Mouse (Mus musculus): ENCODE data around the gene Lysmd4.

The Lysmd4 gene

GRCm38 (mm10) chr7:67222220-67222862 is at the start of gene Lysmd4:
Lysmd4 (plus strand) TSS chr7:67222544.
- Histone ChIP-seq H3K36me3 (ENCODE audit: insufficient read depth, low read length) (peaks cover 19% of the 10 kb centered on the region), H3K4me1 (replicated peaks; ENCODE audit: low read depth, low read length) (peaks cover 15% of the 10 kb centered on the region), H3K4me3 (replicated peaks; ENCODE audit: low read length) (peak within 1 kb of the TSS; percentile 87), H3K27me3 (ENCODE audit: insufficient read depth, low read length) (no peaks in the 10 kb centered on the region), H3K9me3 (ENCODE audit: low read length) (peaks cover under 1% of the 10 kb centered on the region)
- TF ChIP-seq POU5F1 (IDR thresholded peaks at IDR 0.05; ENCODE audit: borderline replicate concordance, low read length): no peak
- no peak for TF ChIP-seq CTCF (conservative IDR thresholded peaks at IDR 0.05; ENCODE audit: low read length)
- no peak for TF ChIP-seq NANOG (IDR thresholded peaks at IDR 0.05; ENCODE audit: borderline replicate concordance, low read length)

- no peaks in the 10 kb centered on the region for H3K4me1 ChIP-seq (replicated peaks; ENCODE audit: low read depth, low read length)
- H3K9me3 ChIP-seq (ENCODE audit: low read length): 0 out of 2 replicates have a peak, but pooled peaks cover 4% of the 10 kb centered on the region
- H3K4me3 ChIP-seq (replicated peaks; ENCODE audit: low read length): no peak overlapping the region
- no peaks in the 10 kb centered on the region for H3K36me3 ChIP-seq (ENCODE audit: insufficient read depth, low read length)
- no peaks in the 10 kb centered on the region for H3K27me3 ChIP-seq (ENCODE audit: insufficient read depth, low read length)
- TF ChIP-seq POU5F1 (IDR thresholded peaks at IDR 0.05; ENCODE audit: borderline replicate concordance, low read length) (no peak), NANOG (IDR thresholded peaks at IDR 0.05; ENCODE audit: borderline replicate concordance, low read length) (no peak), CTCF (conservative IDR thresholded peaks at IDR 0.05; ENCODE audit: low read length) (no peak)
These were observed 48.7 kb upstream of the Lysmd4 start for GRCm38 (mm10) chr7:67173522-67174195.

- TF ChIP-seq CTCF (conservative IDR thresholded peaks at IDR 0.05; ENCODE audit: low read length) (no peak), NANOG (IDR thresholded peaks at IDR 0.05; ENCODE audit: borderline replicate concordance, low read length) (no peak), POU5F1 (IDR thresholded peaks at IDR 0.05; ENCODE audit: borderline replicate concordance, low read length) (no peak; the same call in 1 of the 2 replicates)
- peaks cover 4% of the 10 kb centered on the region; the same call in 1 of the 2 replicates for H3K27me3 ChIP-seq (ENCODE audit: insufficient read depth, low read length)
- H3K36me3 ChIP-seq (ENCODE audit: insufficient read depth, low read length): no peaks in the 10 kb centered on the region
- H3K4me3 ChIP-seq (replicated peaks; ENCODE audit: low read length): no peak overlapping the region
- H3K4me1 ChIP-seq (replicated peaks; ENCODE audit: low read depth, low read length): peaks cover 14% of the 10 kb centered on the region
- H3K9me3 ChIP-seq (ENCODE audit: low read length): no peaks in the 10 kb centered on the region
These were observed 38.6 kb upstream of the Lysmd4 start for GRCm38 (mm10) chr7:67183786-67184185.

- TF ChIP-seq CTCF (conservative IDR thresholded peaks at IDR 0.05; ENCODE audit: low read length): peak; percentile 57
- TF ChIP-seq NANOG (IDR thresholded peaks at IDR 0.05; ENCODE audit: borderline replicate concordance, low read length): no peak
- Histone ChIP-seq H3K27me3 (ENCODE audit: insufficient read depth, low read length) (peaks cover 3% of the 10 kb centered on the region; the same call in 1 of the 2 replicates), H3K36me3 (ENCODE audit: insufficient read depth, low read length) (no peaks in the 10 kb centered on the region), H3K4me3 (replicated peaks; ENCODE audit: low read length) (no peak overlapping the region), H3K4me1 (replicated peaks; ENCODE audit: low read depth, low read length) (no peaks in the 10 kb centered on the region), H3K9me3 (ENCODE audit: low read length) (no peaks in the 10 kb centered on the region)
These were observed 22.9 kb upstream of the Lysmd4 start for GRCm38 (mm10) chr7:67199412-67199811.

- TF ChIP-seq CTCF (conservative IDR thresholded peaks at IDR 0.05; ENCODE audit: low read length) (no peak), NANOG (IDR thresholded peaks at IDR 0.05; ENCODE audit: borderline replicate concordance, low read length) (no peak), POU5F1 (IDR thresholded peaks at IDR 0.05; ENCODE audit: borderline replicate concordance, low read length) (no peak)
- peaks cover 4% of the 10 kb centered on the region; the same call in 1 of the 2 replicates for H3K4me1 ChIP-seq (replicated peaks; ENCODE audit: low read depth, low read length)
- H3K36me3 ChIP-seq (ENCODE audit: insufficient read depth, low read length): no peaks in the 10 kb centered on the region
- H3K9me3 ChIP-seq (ENCODE audit: low read length): peaks cover 2% of the 10 kb centered on the region; the same call in 1 of the 2 replicates
- no peak overlapping the region for H3K4me3 ChIP-seq (replicated peaks; ENCODE audit: low read length)
- H3K27me3 ChIP-seq (ENCODE audit: insufficient read depth, low read length): no peaks in the 10 kb centered on the region
These were observed 18.7 kb upstream of the Lysmd4 start for GRCm38 (mm10) chr7:67203625-67204024.

- Histone ChIP-seq H3K36me3 (ENCODE audit: insufficient read depth, low read length) (no peaks in the 10 kb centered on the region), H3K4me3 (replicated peaks; ENCODE audit: low read length) (no peak overlapping the region), H3K27me3 (ENCODE audit: insufficient read depth, low read length) (no peaks in the 10 kb centered on the region), H3K4me1 (replicated peaks; ENCODE audit: low read depth, low read length) (peaks cover 4% of the 10 kb centered on the region; the same call in 1 of the 2 replicates), H3K9me3 (ENCODE audit: low read length) (peaks cover 2% of the 10 kb centered on the region; the same call in 1 of the 2 replicates)
- no peak for TF ChIP-seq NANOG (IDR thresholded peaks at IDR 0.05; ENCODE audit: borderline replicate concordance, low read length)
These were observed 16.5 kb upstream of the Lysmd4 start for GRCm38 (mm10) chr7:67205734-67206425.

- Histone ChIP-seq H3K9me3 (ENCODE audit: low read length) (peaks cover 2% of the 10 kb centered on the region; the same call in 1 of the 2 replicates), H3K4me1 (replicated peaks; ENCODE audit: low read depth, low read length) (peaks cover 4% of the 10 kb centered on the region; the same call in 1 of the 2 replicates), H3K27me3 (ENCODE audit: insufficient read depth, low read length) (no peaks in the 10 kb centered on the region), H3K36me3 (ENCODE audit: insufficient read depth, low read length) (no peaks in the 10 kb centered on the region), H3K4me3 (replicated peaks; ENCODE audit: low read length) (no peak overlapping the region)
- TF ChIP-seq CTCF (conservative IDR thresholded peaks at IDR 0.05; ENCODE audit: low read length) (no peak), POU5F1 (IDR thresholded peaks at IDR 0.05; ENCODE audit: borderline replicate concordance, low read length) (no peak), NANOG (IDR thresholded peaks at IDR 0.05; ENCODE audit: borderline replicate concordance, low read length) (no peak)
These were observed 15.8 kb upstream of the Lysmd4 start for GRCm38 (mm10) chr7:67206496-67206895.

GRCm38 (mm10) chr7:67207701-67208100 is 14.6 kb upstream of the Lysmd4 start:
- TF ChIP-seq POU5F1 (IDR thresholded peaks at IDR 0.05; ENCODE audit: borderline replicate concordance, low read length): no peak
- TF ChIP-seq CTCF (conservative IDR thresholded peaks at IDR 0.05; ENCODE audit: low read length): no peak
- TF ChIP-seq NANOG (IDR thresholded peaks at IDR 0.05; ENCODE audit: borderline replicate concordance, low read length): no peak

More at GRCm38 (mm10) chr7:67207701-67208100, 14.6 kb upstream of the Lysmd4 start:
- H3K9me3 ChIP-seq (ENCODE audit: low read length): peaks cover 2% of the 10 kb centered on the region; the same call in 1 of the 2 replicates
- no peak overlapping the region for H3K4me3 ChIP-seq (replicated peaks; ENCODE audit: low read length)
- no peaks in the 10 kb centered on the region for H3K36me3 ChIP-seq (ENCODE audit: insufficient read depth, low read length)
- peaks cover 4% of the 10 kb centered on the region; the same call in 1 of the 2 replicates for H3K4me1 ChIP-seq (replicated peaks; ENCODE audit: low read depth, low read length)
- no peaks in the 10 kb centered on the region for H3K27me3 ChIP-seq (ENCODE audit: insufficient read depth, low read length)

Data from E14TG2a.4 (cell line).